Mouse (Mus musculus) heart, embryonic 12.5 days (tissue): ENCODE measurements around the gene Cmklr1. TPM values are rescaled to one million over a fixed set of nuclear protein-coding genes. Genes with fewer than 3 reads are reported as not detected.

Source experiments
- ATAC-seq: fragments of 200-750 bp; cut with Nextera tagmentation; 2 replicates; pipeline ENCODE4 v1.8.0; 2017; ENCODE audit warnings: moderate TSS enrichment, moderate library complexity; ENCODE audit not compliant: insufficient number of reproducible peaks, low FRiP score
- H3K27ac ChIP-seq: fragments of 300-500 bp; sonication (generic); 2 replicates; pipeline ENCODE4 v1.5.1; 2016; ENCODE audit warnings: mild to moderate bottlenecking, moderate library complexity; ENCODE audit not compliant: poor library complexity, severe bottlenecking
- H3K27me3 ChIP-seq: fragments of 300-500 bp; sonication (generic); replicated peaks from 2 replicates; pipeline ENCODE4 v1.6.1; 2016; ENCODE audit warnings: mild to moderate bottlenecking, moderate library complexity
- H3K36me3 ChIP-seq: fragments of 300-500 bp; sonication (generic); 2 replicates; pipeline ENCODE4 v1.6.1; 2016; ENCODE audit warnings: mild to moderate bottlenecking, moderate library complexity
- H3K4me1 ChIP-seq: fragments of 300-500 bp; sonication (generic); replicated peaks from 2 replicates; pipeline ENCODE4 v1.6.1; 2016; ENCODE audit warnings: mild to moderate bottlenecking
- H3K4me2 ChIP-seq: fragments of 300-500 bp; sonication (generic); 2 replicates; pipeline ENCODE4 v1.6.1; 2016; ENCODE audit warnings: mild to moderate bottlenecking, moderate library complexity
- H3K4me3 ChIP-seq: fragments of 300-500 bp; sonication (generic); 2 replicates; pipeline ENCODE4 v1.5.1; 2016; ENCODE audit warnings: mild to moderate bottlenecking
- H3K9ac ChIP-seq: fragments of 300-500 bp; sonication (generic); 2 replicates; pipeline ENCODE4 v1.6.1; 2016; ENCODE audit warnings: mild to moderate bottlenecking, moderate library complexity
- H3K9me3 ChIP-seq: fragments of 300-500 bp; sonication (generic); replicated peaks from 2 replicates; pipeline ENCODE4 v1.6.1; 2016; ENCODE audit warnings: mild to moderate bottlenecking, moderate library complexity
- WGBS: fragments of 180-500 bp; shearing (Covaris S2); methylation state at CpG from one replicate; pipeline ENCODE4 v1.1.7; 2016; 5-methylcytosine and 5-hydroxymethylcytosine counted together
- polyA plus RNA-seq: library from polyadenylated mRNA; unstranded; fragments of >200 nt; fragmentation: Nextera tagmentation; extraction: Ambion mirVana; gene quantifications from 2 replicates; pipeline ENCODE4 v1.2.1, GENCODE M21; 2016

Cmklr1 gene
- 1.4 and 1.8 TPM in 2 replicates for polyA plus RNA-seq

- H3K4me1 ChIP-seq: peaks cover 28% of the 10 kb centered on the region
- H3K27me3 ChIP-seq: peaks cover 46% of the 10 kb centered on the region
- no peak within 1 kb of the TSS for H3K27ac ChIP-seq
- peak within 1 kb of the TSS; percentile 28 for H3K9ac ChIP-seq
- 6% methylated on average over 30 of the region's 30 CpGs for WGBS
- no peaks in the 10 kb centered on the region for H3K9me3 ChIP-seq
- H3K36me3 ChIP-seq: no peaks in the 10 kb centered on the region
- peak within 1 kb of the TSS; percentile 67 for H3K4me2 ChIP-seq
- ATAC-seq: peak; percentile 59
- peak within 1 kb of the TSS; percentile 38 for H3K4me3 ChIP-seq
Observed at GRCm38 (mm10) chr5:113650035-113650865, at the start of gene Cmklr1. TSS of gene Cmklr1 (minus strand) at chr5:113650426.

DNA sequence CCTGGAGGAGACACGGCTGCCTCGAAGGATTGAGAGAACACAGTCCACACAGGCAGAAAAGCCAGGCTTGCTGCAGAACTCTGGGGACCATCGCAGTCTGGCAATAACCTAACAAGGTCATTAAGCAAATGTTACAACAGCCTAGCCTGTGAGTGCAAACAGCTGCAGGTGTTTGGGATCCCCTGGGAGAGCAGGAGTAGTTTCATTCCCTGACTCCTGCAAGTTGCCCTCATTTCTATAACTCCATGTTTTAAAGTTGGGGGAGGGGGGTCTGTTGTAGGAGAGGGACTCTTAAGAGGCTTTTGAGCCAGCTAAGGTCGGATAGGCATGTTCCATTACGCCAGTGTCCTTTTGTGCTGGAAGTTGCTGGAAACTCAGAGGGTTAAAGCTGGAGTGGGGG lies 44.2 kb upstream of the Cmklr1 start:
- Histone ChIP-seq H3K9me3 (peaks cover 15% of the 10 kb centered on the region; the same call in 1 of the 2 replicates), H3K27ac (no peak overlapping the region), H3K36me3 (no peaks in the 10 kb centered on the region), H3K27me3 (peaks cover 16% of the 10 kb centered on the region; the same call in 1 of the 2 replicates), H3K4me1 (no peaks in the 10 kb centered on the region), H3K4me3 (no peak overlapping the region), H3K9ac (no peak overlapping the region), H3K4me2 (no peak overlapping the region)
- 57% methylated on average over 5 of the region's 5 CpGs for whole genome bisulfite sequencing
- ATAC-seq: no peak

GRCm38 (mm10) chr5:113694000-113694399 lies 43.8 kb upstream of the Cmklr1 start:
- Histone ChIP-seq H3K27ac (no peak overlapping the region), H3K4me1 (no peaks in the 10 kb centered on the region), H3K9ac (no peak overlapping the region), H3K4me3 (no peak overlapping the region), H3K9me3 (peaks cover 15% of the 10 kb centered on the region; the same call in 1 of the 2 replicates), H3K27me3 (peaks cover 16% of the 10 kb centered on the region; the same call in 1 of the 2 replicates), H3K4me2 (no peak overlapping the region), H3K36me3 (no peaks in the 10 kb centered on the region)
- no peak for ATAC-seq
- 54% methylated on average over 4 of the region's 4 CpGs for WGBS

DNA sequence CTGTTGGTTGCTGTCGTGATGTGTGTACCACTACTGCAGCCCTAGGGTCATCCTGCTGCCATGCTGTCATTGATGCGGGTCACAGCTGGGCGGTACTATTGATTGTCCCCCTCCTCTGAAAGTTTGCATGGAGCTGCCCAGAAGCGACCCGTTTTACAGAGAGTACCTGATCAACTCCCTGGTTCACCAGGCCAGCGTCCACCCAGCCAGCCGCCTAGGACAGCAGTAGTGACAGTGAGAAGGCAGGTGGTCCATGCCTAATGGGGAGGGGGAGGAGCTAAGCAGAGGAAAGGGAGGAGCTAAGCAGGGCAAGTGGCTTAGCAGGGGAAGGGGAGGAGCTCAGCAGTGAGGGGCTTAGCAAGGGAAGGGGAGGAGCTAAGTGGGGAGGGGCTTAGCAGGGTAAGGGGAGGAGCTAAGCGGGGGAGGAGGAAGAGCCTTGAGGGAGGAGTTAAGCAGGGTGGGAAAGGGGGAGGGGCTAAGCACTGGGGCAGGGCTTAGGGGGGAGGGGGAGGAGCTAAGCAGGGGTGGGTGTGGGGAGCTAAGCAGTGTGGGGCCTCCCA lies 43.0 kb upstream of the Cmklr1 start:
- 81% methylated on average over 8 of the region's 8 CpGs for WGBS
- ATAC-seq: no peak
- no peaks in the 10 kb centered on the region for H3K4me1 ChIP-seq
- peaks cover 15% of the 10 kb centered on the region; the same call in 1 of the 2 replicates for H3K9me3 ChIP-seq
- peaks cover 16% of the 10 kb centered on the region; the same call in 1 of the 2 replicates for H3K27me3 ChIP-seq
- H3K4me3 ChIP-seq: no peak overlapping the region
- H3K4me2 ChIP-seq: no peak overlapping the region
- no peak overlapping the region for H3K27ac ChIP-seq
- no peak overlapping the region for H3K9ac ChIP-seq
- H3K36me3 ChIP-seq: no peaks in the 10 kb centered on the region

DNA sequence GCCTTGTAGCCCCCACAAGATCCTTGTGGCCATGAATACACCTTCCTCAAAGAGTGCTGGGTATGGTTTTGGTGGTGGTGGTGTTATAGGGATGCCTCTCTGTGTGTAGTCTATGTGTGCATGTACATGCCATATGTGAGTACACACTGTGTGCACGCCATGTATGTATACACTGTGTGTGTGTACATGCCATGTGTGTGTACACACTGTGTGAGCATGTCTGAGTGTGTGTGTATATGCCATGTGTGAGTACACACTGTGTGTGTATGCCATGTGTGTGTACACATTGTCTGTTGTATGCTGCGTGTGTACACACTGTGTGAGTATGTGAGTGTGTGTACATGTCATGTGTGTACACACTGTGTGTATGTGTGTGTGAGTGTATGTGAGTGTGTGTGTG lies 40.6 kb upstream of the Cmklr1 start:
- peaks cover 13% of the 10 kb centered on the region; the same call in 1 of the 2 replicates for H3K27me3 ChIP-seq
- no peak overlapping the region for H3K27ac ChIP-seq
- H3K4me2 ChIP-seq: no peak overlapping the region
- H3K9ac ChIP-seq: no peak overlapping the region
- H3K4me3 ChIP-seq: no peak overlapping the region
- no peaks in the 10 kb centered on the region for H3K4me1 ChIP-seq
- WGBS: 74% methylated on average over 2 of the region's 2 CpGs
- no peaks in the 10 kb centered on the region for H3K36me3 ChIP-seq
- no peak for ATAC-seq
- peaks cover 22% of the 10 kb centered on the region; the same call in 1 of the 2 replicates for H3K9me3 ChIP-seq

DNA sequence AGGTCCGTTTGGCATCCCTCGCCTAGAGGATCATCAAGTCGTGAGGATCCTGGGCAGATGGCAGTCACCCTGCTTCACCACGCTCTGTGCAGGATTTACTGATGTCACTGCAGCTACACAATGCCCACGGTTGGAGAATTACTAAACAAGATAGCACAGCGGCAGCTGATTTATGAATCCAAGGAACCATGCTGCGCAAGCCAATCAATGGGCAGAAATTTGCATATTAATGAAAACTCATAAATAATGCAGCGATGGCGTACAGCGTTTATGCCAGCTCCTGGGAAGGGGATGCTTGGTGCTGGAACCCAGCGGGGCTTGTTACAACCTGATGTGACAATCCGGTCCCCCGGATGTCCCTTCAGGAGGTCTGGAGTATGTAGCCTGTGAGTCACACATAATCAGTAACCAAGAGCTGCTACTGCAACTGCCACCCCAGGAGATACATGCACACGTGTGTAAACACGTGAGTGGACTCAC lies 39.9 kb upstream of the Cmklr1 start:
- WGBS: 77% methylated on average over 15 of the region's 15 CpGs
- no peak for ATAC-seq
- H3K4me3 ChIP-seq: no peak overlapping the region

GRCm38 (mm10) chr5:113687514-113687913 lies 37.3 kb upstream of the Cmklr1 start:
- peaks cover 14% of the 10 kb centered on the region; the same call in 1 of the 2 replicates for H3K9me3 ChIP-seq

More for the DNA sequence above, 39.9 kb upstream of the Cmklr1 start:
- no peaks in the 10 kb centered on the region for H3K4me1 ChIP-seq
- H3K27me3 ChIP-seq: peaks cover 7% of the 10 kb centered on the region; the same call in 1 of the 2 replicates
- no peak overlapping the region for H3K4me2 ChIP-seq
- H3K27ac ChIP-seq: no peak overlapping the region
- H3K9me3 ChIP-seq: peaks cover 22% of the 10 kb centered on the region; the same call in 1 of the 2 replicates
- H3K36me3 ChIP-seq: no peaks in the 10 kb centered on the region
- H3K9ac ChIP-seq: no peak overlapping the region

DNA sequence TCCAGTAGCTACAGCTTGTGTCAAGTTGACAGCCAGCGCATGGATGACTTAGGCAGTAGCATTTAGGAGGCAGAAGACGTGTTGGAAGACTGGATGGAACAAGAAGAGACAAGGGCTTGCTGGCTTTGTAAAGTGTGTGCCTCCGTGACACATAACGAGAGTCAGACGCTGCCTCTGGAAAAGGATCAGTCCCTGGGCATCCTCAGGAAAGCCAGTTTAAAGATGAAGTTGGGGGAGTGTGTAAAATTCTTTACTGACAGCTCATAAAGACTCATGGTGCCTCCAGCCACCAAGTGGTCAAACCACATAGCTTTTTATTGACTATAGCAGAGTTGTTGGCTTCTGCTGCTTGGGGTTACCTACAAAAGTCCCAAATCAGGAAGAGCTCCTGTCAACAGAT lies 35.2 kb upstream of the Cmklr1 start:
- no peak overlapping the region for H3K4me2 ChIP-seq
- H3K4me1 ChIP-seq: no peaks in the 10 kb centered on the region
- 51% methylated on average over 5 of the region's 5 CpGs for WGBS
- H3K4me3 ChIP-seq: no peak overlapping the region
- peaks cover 14% of the 10 kb centered on the region; the same call in 1 of the 2 replicates for H3K9me3 ChIP-seq
- no peak for ATAC-seq
- no peaks in the 10 kb centered on the region for H3K27me3 ChIP-seq
- H3K36me3 ChIP-seq: no peaks in the 10 kb centered on the region
- H3K9ac ChIP-seq: no peak overlapping the region
- H3K27ac ChIP-seq: no peak overlapping the region

More at GRCm38 (mm10) chr5:113687514-113687913, 37.3 kb upstream of the Cmklr1 start:
- WGBS: 75% methylated on average over 5 of the region's 5 CpGs
- no peaks in the 10 kb centered on the region for H3K36me3 ChIP-seq
- H3K27ac ChIP-seq: no peak overlapping the region
- H3K9ac ChIP-seq: no peak overlapping the region
- no peaks in the 10 kb centered on the region for H3K4me1 ChIP-seq
- H3K4me2 ChIP-seq: no peak overlapping the region
- H3K4me3 ChIP-seq: no peak overlapping the region
- H3K27me3 ChIP-seq: 0 out of 2 replicates have a peak, but pooled peaks cover 4% of the 10 kb centered on the region
- ATAC-seq: no peak

- Histone ChIP-seq H3K36me3 (no peaks in the 10 kb centered on the region), H3K4me2 (no peak overlapping the region), H3K4me1 (no peaks in the 10 kb centered on the region), H3K9ac (no peak overlapping the region), H3K9me3 (peaks cover 14% of the 10 kb centered on the region; the same call in 1 of the 2 replicates), H3K27ac (no peak overlapping the region), H3K27me3 (no peaks in the 10 kb centered on the region), H3K4me3 (no peak overlapping the region)
- ATAC-seq: no peak
- 78% methylated on average over 5 of the region's 5 CpGs for WGBS
Observed at GRCm38 (mm10) chr5:113683246-113683645, 33.0 kb upstream of the Cmklr1 start.

GRCm38 (mm10) chr5:113682472-113682871 lies 32.2 kb upstream of the Cmklr1 start:
- H3K36me3 ChIP-seq: no peaks in the 10 kb centered on the region
- H3K4me2 ChIP-seq: no peak overlapping the region
- no peak overlapping the region for H3K4me3 ChIP-seq
- WGBS: 68% methylated on average over 3 of the region's 3 CpGs
- no peaks in the 10 kb centered on the region for H3K4me1 ChIP-seq
- no peaks in the 10 kb centered on the region for H3K27me3 ChIP-seq
- H3K27ac ChIP-seq: no peak overlapping the region
- peaks cover 12% of the 10 kb centered on the region; the same call in 1 of the 2 replicates for H3K9me3 ChIP-seq
- H3K9ac ChIP-seq: no peak overlapping the region
- ATAC-seq: no peak

GRCm38 (mm10) chr5:113681219-113681618 lies 31.0 kb upstream of the Cmklr1 start:
- Histone ChIP-seq H3K4me3 (no peak overlapping the region), H3K27ac (no peak overlapping the region), H3K4me1 (no peaks in the 10 kb centered on the region), H3K9me3 (0 out of 2 replicates have a peak, but pooled peaks cover 6% of the 10 kb centered on the region), H3K36me3 (no peaks in the 10 kb centered on the region), H3K4me2 (no peak overlapping the region), H3K27me3 (no peaks in the 10 kb centered on the region), H3K9ac (no peak overlapping the region)
- WGBS: 80% methylated on average over 14 of the region's 14 CpGs
- no peak for ATAC-seq
